Mouse (Mus musculus) G1E-ER4 (cell line): Measurements from ENCODE around the gene Thbs2. TPM values are rescaled to one million over a fixed set of nuclear protein-coding genes. Genes with fewer than 3 reads are reported as not detected.

ENCODE experiments used
- GATA1 ChIP-seq: IDR thresholded peaks from one replicate; pipeline ENCODE4 v1.8.0; 2012; ENCODE audit warnings: low read length, inconsistent platforms
- polyA plus RNA-seq: library from polyadenylated mRNA; stranded (reverse); fragments of >175 nt; gene quantifications from 2 replicates; pipeline ENCODE4 v1.2.3, GENCODE M21; 2012

Gene Thbs2
- polyA plus RNA-seq, 1 experiment: not detected

DNA sequence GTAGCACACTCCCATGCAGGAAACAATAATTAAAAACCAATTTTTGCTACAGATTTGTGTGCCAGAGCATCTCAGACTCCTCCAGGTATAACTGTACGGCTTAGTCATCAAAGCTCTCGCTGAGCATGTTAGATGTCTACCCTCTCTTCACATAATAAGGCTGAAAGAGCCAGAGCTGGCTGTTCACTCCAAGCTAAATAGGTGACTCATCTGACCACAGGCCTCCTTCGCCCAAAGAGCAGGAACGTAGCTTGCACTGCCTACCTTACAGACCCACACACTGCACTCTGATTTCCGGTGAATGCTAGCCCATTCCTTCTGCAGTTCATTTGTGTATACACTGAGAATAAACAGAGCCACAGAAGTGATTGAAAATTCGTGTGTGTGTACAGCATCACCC, 31.6 kb downstream of the Thbs2 start:
- TF ChIP-seq GATA1: no peak

DNA sequence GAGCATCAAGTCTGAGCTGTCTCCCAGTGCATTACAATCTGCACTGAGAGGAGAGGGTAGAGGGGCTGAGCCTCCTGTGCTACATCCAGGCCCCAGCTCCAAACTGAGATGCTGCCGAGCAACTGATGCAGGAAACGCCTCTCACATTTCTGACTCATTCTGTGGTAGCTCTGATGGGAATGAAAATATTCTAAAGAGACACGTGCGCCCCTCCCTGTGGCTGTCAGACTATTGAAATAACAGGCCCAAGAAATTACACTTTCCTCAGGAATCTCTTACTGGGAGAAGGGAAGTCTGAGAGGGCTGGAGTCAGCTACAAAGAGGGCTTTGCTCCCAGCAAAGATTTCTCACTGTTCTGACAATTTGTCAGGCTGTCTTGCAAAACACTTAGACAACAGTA, 34.3 kb downstream of the Thbs2 start:
- TF ChIP-seq GATA1: no peak

DNA sequence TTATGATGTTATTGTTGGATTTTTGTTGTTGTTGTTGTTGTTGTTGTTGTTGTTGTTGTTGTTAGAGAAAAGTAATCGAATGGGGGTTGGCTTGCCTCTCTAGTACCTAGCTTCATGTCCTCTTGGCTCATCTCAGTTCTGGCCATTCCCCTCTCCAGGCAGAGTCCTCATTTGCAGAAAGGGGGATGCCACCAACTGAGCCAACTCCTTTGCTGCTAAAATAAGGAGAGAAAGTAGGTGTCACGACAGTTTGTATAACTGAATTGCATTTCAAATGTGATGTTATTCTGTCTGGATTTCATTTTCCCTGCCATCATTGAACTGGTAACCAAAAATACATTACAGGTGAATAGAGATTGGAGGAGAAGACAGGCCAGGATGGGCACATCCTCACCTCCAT, 35.9 kb downstream of the Thbs2 start:
- TF ChIP-seq GATA1: no peak

DNA sequence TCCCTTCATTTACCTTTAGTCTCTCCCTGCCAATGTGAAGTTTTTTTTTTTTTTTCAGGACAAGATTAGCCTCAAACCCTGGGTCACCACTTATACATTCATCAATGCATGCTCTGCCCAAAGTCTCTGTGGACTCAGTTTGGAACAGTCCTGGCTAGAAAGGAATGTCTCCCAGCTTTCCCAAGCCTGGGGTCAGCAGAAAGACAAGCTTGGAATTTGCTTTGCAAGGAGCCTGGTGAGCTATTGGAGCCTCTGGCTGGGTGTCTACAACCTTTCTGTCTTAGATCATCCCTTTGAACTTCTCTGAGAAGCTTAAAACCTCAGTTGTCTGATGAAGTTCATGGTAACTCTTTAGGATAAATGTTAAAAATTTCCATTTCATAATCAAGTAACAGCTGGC, 36.9 kb downstream of the Thbs2 start:
- TF ChIP-seq GATA1: no peak

DNA sequence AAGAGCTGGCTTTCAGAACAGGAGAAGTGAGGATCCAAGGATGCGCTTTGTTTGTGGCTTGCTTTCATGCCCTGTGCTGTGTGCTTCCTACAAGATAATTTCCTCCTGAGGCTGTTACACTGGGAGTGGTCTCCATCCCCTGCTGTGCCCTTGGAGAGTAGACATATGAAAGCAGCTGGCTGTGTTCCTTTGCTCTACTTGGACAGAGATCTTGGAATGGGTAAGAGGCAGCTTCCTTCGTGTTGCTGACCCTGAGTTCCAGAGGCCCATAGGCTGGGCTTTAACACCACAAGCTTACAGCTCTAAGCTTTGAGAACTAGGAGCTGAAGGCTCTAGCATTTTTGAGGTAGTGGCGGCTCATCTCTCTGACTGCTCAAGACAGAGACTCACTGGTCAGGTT, 39.1 kb downstream of the Thbs2 start:
- TF ChIP-seq GATA1: no peak

DNA sequence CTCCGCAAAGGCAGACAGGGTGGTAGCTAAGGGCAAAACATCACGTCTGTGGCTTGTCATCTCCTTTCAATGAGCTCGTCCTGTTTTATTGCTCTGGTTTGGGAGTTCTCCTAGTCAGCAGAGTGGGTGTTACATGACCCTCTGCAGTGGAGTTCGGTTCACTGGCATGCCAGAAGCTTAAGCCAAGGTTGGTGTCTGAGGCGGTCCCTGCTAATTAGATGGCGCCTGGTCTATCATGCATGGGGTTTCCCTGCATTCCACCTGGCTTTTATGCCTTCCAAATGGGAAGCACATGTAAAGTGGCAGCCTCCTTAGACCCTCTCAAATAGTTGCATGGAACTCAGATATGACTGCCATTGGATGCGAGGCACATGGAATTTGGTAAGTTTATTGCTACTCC, 42.0 kb downstream of the Thbs2 start:
- no peak for TF ChIP-seq GATA1

DNA sequence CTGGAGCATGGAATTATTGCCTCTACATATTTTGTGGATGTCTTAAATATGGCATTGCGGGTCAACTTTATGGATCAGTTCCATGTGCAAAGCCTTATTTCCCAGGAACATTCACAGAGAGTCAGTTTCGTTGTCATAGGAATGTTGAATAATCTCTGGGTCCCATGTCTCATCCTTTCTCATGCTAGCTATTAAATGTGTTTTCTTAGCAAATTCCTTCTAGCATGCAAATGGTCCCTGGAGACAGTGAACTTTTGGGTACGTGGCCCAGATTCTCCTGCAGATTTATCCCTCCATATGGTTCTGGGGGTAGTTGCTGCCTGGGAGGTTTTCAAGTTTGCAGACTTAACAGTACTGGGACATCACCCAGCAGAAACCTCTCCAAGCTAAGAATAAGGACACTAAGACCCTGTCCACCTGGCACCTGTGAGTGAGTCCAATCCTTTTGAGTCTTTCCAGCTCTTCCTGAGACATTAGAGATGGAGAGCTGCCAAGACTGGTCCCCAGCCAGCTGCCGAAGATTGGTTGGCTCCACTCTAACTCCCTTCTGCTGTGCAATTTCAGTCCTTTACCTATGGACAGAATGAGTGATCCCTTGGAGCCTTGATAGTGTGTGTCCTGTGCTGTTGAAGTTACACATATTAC, 45.9 kb downstream of the Thbs2 start:
- TF ChIP-seq GATA1: no peak

DNA sequence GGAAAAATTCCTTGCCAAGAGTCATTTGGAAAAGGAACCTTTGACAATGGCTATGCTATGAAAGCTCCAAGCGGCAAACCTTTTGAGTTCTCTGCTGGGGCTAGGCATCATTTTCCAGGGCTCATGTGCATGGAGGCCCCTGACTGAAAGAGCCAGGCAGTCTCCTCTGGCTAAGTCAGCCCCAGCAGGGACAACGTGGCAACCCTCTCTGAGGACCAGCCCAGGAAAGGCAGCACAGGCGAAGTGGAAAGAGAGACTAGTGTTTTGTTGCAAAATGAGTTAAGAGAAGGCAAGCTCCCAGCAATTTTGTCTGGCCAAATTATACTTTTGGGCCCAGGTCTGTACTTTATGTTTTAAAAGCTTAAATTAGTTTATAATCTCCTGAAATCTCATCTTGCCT, 50.0 kb downstream of the Thbs2 start:
- TF ChIP-seq GATA1: no peak

DNA sequence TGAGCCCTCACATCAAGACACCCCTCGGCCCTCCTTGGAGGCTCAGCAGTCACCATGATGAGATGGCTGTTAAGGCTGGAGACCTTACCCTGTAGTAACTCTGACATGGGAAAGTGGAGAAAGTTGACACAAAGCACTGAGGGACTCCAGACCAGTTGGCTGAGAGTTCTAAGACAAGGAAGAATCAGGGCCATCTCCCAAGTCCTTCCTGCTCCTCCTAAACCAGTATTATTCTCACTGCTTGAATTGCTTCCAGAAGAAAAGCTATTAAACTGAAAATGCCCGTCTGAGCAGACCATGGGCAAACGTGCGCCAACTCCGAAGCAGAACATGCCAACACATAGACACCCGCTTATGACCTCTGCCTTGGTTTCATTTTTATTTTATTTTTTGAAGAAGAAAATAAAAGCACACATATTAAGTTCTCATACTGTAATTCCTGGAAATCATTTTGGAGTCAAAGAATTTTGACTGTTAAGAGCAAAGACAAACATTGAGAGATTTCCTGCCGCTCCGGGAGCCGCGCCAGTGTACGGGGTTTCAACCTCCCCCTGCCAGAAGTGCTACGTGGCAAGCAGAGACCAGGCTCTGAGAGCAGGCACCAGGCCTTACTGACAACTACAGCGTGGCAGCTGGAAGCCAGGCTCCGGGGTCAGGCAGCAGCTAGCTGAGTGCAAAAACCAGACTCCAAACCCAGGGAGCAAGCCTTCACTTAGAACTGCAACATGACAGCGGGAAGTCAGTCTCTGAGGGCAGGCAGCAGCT, 53.5 kb downstream of the Thbs2 start:
- no peak for TF ChIP-seq GATA1

DNA sequence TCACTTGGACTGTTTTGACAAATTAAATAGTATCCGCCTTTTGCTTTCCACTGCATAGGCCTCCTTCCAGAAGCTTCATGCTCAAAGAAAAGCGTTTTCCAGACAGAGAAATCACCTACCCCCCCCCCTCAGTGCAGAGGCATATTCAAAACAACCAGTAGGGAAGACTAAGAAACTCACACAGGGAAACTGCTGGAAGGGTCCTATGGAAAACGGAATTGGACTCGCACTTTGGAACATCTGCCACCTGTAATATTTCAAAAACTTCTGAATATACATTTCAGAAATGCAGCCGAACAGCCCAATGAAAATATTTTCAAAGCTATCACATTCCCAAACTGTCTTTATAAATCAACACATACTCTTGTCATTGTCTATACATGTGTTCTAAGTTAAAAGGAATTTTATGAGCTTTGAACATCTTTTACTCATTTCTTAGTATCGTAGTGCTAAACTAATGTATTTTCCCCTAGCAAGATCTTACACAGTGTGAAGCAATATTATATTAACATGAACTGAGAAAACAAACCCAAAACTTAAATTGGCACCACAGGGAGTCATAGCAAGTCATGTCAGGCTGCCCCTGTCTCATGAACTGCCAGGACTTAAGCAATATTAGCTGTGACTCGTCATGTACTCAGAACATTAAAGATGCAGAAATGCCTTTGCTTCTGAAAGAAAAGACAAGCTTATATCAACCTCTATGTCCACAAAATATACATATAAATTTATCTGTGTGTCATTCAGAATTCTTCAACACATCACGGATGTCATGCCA, 58.3 kb downstream of the Thbs2 start:
- TF ChIP-seq GATA1: no peak

DNA sequence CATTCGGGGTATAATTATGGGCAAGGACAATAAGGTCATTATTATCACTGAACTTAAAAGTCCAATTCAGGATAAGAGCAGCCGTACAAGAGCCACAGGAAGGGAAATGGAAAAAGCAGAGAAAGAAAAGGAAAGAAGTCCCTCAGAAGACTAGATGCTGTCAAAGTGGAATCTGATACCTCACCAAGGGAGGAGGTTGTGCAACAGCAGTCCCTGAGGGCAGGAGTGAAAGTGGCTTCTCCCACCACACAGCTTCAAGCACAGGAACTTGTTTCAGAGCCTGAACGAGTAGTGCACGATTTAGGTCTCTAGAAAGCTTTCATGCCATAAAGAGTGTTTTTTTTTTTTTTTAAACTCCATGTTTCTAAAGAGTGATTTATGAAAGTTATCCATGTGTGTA, 65.1 kb downstream of the Thbs2 start:
- TF ChIP-seq GATA1: no peak

DNA sequence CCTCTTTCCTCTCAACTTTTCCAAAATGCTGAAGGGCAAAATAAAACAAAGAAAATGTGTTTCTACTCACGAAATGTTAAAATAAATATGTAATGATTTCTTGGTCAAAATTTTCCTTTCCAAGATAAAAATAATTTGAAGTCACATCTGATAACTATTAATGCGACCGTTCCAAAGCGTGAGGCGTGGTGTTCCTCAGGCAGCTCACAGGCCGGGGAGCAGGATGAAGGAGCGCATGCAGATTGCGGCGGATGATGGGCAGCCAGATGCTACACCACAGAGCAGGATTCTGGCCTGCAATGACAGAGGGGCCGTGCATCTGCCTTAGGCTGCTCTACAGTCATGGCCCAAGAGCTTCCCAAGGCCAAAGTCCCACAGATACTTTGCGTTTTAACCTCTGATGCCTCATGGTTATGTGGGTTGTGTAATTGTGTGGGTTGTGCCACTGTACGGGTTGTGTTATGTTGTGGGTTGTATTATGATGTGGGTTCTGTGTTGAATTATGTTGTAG, 66.2 kb downstream of the Thbs2 start:
- TF ChIP-seq GATA1: no peak

DNA sequence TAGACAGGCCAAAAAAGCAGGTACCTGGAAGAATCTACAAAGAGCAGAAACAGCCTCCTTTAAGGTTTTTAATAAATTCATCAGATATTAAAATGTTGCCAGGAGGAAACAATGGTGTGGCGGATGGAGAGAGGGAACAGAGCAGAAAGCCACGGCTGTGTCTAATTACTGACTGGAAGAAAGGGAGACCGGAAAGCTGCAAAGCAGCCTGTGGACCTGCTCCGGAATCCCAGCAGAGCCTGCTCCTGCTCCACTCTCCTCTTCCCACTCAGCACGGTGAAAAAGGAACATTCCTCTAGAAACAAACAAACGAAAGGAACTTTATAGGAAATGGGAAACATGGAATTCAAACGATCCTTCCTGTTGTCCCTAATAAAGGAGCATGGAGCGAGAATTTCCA, 69.6 kb downstream of the Thbs2 start:
- TF ChIP-seq GATA1: no peak

DNA sequence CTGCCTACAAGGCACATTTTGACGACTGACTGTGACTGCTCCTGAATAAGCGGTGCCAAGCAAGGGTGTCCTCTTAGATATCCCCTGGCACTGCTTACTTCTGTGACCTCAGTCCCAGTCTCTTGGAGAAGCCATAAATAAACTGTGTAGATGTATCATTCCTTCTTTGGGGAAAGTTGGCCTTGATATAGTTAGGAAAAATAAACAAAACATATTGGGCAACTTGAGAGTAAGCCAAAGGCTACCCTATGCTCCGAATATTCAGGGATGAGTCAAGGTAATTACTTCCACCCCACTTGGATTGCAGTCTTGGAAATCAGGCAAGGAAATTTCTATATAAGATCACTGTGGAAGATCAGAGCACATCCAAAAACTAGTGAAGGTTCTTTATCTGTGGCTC, 74.0 kb downstream of the Thbs2 start:
- TF ChIP-seq GATA1: no peak

DNA sequence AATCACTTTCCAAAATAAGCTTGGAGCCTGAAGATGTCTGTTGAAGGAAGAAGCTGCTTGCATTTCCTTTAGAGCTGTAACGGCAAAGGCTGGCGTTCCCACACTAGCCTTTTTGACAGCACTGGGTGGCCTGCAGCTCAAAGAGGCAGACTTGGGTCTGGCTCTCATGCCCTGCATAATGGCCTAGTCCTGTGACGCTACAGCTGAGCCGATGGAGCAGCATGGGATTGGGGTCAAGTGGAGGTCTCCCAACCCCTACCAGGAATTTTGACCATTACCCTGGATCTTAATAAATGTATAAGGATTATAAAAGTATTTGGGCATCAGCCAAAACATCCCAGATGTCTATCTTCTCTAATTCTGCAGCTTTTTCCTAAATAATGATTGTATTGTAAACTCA, 75.0 kb downstream of the Thbs2 start:
- TF ChIP-seq GATA1: no peak

Other genes with a start within 250 kb of the Thbs2 start
- gene Wdr27, start 248.9 kb upstream of the Thbs2 start, polyA plus RNA-seq: 1.0 and 1.5 TPM in 2 replicates
- 1.4 and 1.8 TPM in 2 replicates for gene 1600012H06Rik, start 248.9 kb upstream of the Thbs2 start, polyA plus RNA-seq